Mouse (Mus musculus) CH12.LX (cell line): Measurements from ENCODE around the gene Rpgr.

Experiments
- CTCF ChIP-seq, 2 experiments: IDR thresholded peaks in 1 of 2; conservative IDR thresholded peaks in 1 of 2; 2 replicates each; pipeline ENCODE4 v1.5.1; 2011 to 2012; ENCODE audit warnings: low read depth in 2 of 2, low read length in 2 of 2, improper control_type of control experiment in 1 of 2, inconsistent platforms in 1 of 2, mild to moderate bottlenecking in 1 of 2, moderate library complexity in 1 of 2
- GABPA ChIP-seq: IDR thresholded peaks from 2 replicates; pipeline ENCODE4 v1.6.1; 2012; ENCODE audit warnings: low read depth, low read length, improper control_type of control experiment, inconsistent platforms; ENCODE audit not compliant: insufficient replicate concordance
- HCFC1 ChIP-seq: IDR thresholded peaks from 2 replicates; pipeline ENCODE4 v1.6.1; 2012; ENCODE audit warnings: low read depth, mild to moderate bottlenecking, inconsistent platforms, low read length, improper control_type of control experiment
- NRF1 ChIP-seq: IDR thresholded peaks from 2 replicates; pipeline ENCODE4 v1.6.1; 2014; ENCODE audit warnings: low read depth, mild to moderate bottlenecking, inconsistent platforms, low read length, improper control_type of control experiment, moderate library complexity
- POLR2AphosphoS2 ChIP-seq: IDR thresholded peaks from 2 replicates; pipeline ENCODE4 v1.6.1; 2011; ENCODE audit warnings: low read depth, low read length, improper control_type of control experiment
- ZNF384 ChIP-seq: IDR thresholded peaks from 2 replicates; pipeline ENCODE4 v1.6.1; 2012; ENCODE audit warnings: low read depth, low read length, improper control_type of control experiment, inconsistent platforms

- TF ChIP-seq POLR2AphosphoS2 (no peak), GABPA (no peak), CTCF (conservative IDR thresholded peaks at IDR 0.05 in 1 of 2, IDR thresholded peaks at IDR 0.05 in 1 of 2; ENCODE audit: low read depth in 2 of 2, low read length in 2 of 2) (no peak), NRF1 (no peak), HCFC1 (no peak), ZNF384 (no peak)
Observed at GRCm38 (mm10) chrX:10102739-10103138, 114.0 kb downstream of the Rpgr start.
